Mouse (Mus musculus) layer of hippocampus, adult 2 months (tissue): ENCODE measurements around the gene Ttll11. TPM values are rescaled to one million over a fixed set of nuclear protein-coding genes. Genes with fewer than 3 reads are reported as not detected.

Experiments used
- DNase-seq, 2 experiments: peaks; one replicate each; pipeline ENCODE4 v3.0.0; 2022; ENCODE audit warnings: low spot score in 2 of 2
- H3K27ac ChIP-seq: fragments of 200-600 bp; 2 replicates; pipeline ENCODE4 v1.8.1; 2022
- H3K4me3 ChIP-seq: fragments of 200-600 bp; 2 replicates; pipeline ENCODE4 v1.8.1; 2022; ENCODE audit warnings: mild to moderate bottlenecking
- CTCF ChIP-seq: fragments of 200-600 bp; conservative IDR thresholded peaks from 2 replicates; pipeline ENCODE4 v1.8.1; 2022; ENCODE audit warnings: antibody characterized with exemption, mild to moderate bottlenecking, moderate library complexity
- total RNA-seq, 2 experiments: library from RNA; stranded (reverse); gene quantifications; 2 replicates each; pipeline ENCODE4 v1.2.3; 2021

Ttll11 gene
- total RNA-seq, 2 experiments from 2014 or later: 33.9 to 38.8 TPM

DNA sequence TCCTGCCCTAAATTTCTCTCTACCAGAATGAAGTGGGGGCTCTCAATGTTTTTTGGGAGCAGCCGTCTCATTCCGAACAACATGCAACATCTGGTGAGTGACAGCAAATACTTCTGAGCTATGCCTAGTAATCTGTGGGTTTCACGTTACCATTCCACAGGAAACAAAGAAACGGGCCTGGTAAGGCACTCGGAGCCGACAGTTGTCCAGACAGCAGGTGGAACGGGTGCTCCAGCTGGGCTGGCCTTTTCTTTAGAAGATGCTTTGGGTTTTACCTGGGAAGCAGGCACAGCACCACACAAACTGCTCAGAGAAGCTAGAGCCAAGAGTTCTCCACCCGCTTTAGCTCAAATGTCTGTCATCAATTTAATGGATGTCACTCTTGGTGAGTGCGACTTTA, 69.0 kb downstream of the Ttll11 start:
- no peak for TF ChIP-seq CTCF
- Histone ChIP-seq H3K27ac (no peak overlapping the region), H3K4me3 (no peak overlapping the region)
- DNase-seq: no peak

DNA sequence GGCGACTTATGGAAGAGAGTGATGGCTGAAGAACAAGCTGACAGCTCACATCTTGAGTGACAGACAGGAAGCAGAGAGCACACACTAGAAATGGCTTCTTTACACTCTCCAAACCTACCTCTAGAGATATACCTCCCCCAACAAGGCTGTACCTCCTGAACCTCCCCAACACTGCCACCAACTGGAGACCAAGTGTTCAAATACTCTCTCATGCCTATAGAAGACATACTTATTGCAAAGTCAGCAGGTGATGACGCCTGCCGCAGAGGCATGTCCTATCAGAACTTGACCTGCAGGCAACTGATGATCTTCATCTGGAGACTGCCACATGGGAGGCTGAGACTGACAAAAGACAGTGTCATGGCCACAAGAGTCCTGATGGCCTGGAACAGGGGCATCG, 70.4 kb downstream of the Ttll11 start:
- 0 out of 2 replicates have a peak, but pooled peaks have one; percentile 10 for TF ChIP-seq CTCF
- no peak overlapping the region for H3K27ac ChIP-seq
- H3K4me3 ChIP-seq: no peak overlapping the region
- DNase-seq: no peak

DNA sequence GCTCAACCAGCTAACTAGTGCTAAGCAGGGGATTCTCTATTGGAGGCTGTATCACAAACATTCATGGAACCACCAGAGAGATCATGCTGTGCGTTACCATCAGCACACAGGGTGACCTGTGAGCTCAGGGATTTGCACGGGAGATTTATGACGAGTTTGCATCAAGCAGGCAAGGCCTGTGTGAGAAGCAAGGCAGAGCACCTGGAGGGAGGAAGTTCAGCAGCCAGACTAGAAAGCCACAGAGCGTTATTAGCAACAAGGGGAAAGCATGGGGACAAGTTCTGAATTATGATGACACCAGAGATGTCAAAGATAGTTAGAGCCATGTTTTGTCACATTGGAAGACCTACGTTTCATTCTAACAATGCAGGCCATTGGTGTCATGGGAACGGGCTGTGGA, 72.1 kb downstream of the Ttll11 start:
- DNase-seq: no peak

DNA sequence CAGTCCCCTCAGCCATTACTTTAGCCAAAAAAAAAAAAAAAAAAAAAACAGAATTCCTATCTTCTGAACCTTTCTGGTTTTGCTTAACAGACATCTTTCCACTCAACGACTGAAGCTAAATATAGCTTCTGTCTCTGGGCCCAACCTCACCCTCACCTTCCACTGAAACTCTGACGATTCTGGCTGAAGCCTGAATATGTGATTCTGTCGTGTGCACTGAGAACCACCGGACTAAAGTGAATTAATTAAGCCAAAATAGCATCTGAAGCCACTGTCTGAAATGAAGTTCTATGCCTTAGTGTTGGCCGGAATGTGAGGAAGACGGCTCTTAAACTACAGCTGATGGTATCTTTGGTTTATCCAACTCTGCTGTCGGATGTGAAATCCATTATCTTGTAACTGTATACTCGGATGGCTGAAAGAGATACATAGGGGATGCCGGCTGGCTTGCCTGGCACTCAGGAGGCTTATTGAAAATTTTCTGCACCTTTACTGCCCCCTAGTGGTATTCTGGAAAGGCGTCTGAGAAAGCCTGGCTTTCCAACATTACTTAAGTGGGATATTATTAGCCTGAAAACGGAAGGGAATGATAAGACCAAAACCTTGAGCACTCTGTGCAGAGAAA, 73.4 kb downstream of the Ttll11 start:
- Histone ChIP-seq H3K27ac (no peak overlapping the region), H3K4me3 (no peak overlapping the region)
- DNase-seq: peak; percentile 76 to 77
- TF ChIP-seq CTCF: peak; percentile 93

More for the DNA sequence above, 72.1 kb downstream of the Ttll11 start:
- Histone ChIP-seq H3K27ac (no peak overlapping the region), H3K4me3 (no peak overlapping the region)
- no peak for TF ChIP-seq CTCF

DNA sequence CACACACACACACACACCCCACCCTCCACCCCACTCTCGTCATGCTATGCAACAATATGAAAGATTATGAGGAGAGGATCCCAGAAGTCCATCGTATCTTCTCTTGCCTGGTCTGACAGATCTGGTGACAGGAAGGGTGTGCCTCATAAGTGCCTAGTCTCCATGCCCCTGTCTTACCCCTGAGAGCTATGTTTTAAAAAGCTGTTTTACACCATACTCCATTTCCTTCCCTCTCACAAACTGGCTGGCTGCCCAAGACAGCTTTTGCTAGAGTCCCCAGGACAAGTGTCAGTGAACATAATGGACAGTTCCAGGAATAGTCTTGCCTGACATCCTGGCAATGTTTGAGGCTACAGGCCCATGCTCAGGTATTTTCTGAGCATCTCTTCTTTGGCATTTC, 78.9 kb downstream of the Ttll11 start:
- H3K4me3 ChIP-seq: no peak overlapping the region
- no peak overlapping the region for H3K27ac ChIP-seq
- no peak for TF ChIP-seq CTCF
- DNase-seq: no peak

DNA sequence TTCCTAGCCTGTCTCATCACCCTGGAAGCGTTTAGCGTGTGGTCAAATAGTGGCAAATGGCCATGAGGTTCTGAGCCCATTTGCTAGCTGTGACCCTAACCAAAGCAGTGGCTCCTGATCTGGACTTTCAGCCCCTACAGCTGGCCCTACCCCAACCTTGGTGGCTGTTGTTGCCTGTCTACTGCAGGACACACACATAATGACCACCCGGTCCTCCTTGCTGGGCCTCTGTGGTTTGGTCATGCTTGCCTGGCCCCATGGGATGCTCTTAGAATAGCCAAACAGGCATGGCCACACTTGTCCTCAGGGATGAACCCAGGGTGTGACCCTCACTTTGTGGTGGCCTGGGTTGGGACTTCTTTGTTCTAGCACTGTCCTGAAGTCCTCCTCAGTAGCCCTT, 80.0 kb downstream of the Ttll11 start:
- Histone ChIP-seq H3K27ac (no peak overlapping the region), H3K4me3 (no peak overlapping the region)
- DNase-seq: no peak
- no peak for TF ChIP-seq CTCF

DNA sequence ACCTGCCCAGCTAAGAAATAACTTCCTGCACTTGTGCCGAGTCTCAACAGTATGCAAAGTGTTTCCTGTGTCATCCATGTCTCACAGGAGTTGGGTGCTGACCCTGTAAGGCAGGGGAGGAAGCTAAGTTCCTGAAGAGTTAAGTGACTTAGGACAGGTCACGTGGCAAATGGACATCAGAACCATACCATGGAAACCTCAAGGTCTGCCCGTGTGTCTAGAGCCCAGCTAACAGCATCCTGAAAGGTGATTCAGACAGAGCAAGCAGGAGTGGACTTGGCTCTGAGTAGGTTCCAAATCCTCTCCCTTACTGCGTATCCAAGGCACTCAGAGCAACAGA, 80.6 kb downstream of the Ttll11 start:
- TF ChIP-seq CTCF: no peak
- Histone ChIP-seq H3K27ac (no peak overlapping the region), H3K4me3 (no peak overlapping the region)
- DNase-seq: no peak

DNA sequence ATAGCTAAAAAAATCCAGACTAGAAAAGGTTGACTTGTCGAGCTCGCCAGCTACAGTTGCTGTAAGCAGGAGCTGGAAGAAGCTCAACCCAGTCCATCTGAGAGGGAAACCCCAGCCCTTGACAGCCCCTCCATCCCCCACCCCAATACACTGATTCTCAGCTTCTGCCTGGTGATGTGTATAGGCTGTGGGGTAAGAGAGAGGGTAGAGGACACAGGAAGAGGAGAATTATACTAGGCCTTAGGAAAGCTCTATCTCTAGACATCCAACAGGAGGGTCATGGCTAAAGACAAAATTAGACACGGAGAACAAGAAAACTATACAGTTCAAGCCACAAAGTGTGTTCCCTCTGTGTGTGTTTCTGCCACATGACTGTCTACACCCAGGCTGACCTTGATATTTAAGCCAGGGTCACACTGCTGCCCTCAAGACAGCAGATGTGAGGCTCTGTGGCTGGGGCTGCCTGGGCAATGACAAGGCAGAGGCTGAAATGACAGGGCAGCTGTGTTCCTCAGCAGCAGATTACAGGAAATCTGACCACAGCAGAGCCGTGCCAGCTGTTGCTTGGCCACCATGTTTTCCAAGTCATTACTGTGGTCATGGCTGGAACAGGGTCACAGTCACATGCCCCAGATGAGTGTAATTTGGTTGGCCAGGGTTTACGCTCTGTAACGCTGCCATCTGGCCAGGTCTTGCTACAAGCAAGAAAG, 81.1 kb downstream of the Ttll11 start:
- TF ChIP-seq CTCF: no peak
- DNase-seq: no peak
- no peak overlapping the region for H3K4me3 ChIP-seq
- H3K27ac ChIP-seq: no peak overlapping the region

DNA sequence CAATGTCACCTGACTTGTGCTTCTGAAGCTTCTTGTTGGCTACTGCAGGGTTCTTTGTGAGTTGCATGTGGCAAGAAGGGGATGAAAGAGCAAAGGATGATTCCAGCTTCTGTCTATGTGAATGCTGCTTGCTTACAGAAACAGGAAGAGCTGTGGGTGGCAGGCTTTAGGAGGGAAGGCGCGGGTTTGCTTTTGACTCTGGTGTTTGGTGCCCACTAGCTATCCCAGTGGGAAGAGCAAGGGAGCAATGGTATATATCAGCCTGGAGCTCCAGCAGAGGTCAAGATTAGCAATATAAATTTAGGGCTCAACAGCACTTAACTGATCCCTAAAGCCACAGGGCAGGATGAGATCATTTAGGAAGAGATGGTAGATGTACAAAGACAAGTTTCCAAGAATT, 82.6 kb downstream of the Ttll11 start:
- Histone ChIP-seq H3K27ac (no peak overlapping the region), H3K4me3 (no peak overlapping the region)
- no peak for DNase-seq
- peak; percentile 60 for TF ChIP-seq CTCF

DNA sequence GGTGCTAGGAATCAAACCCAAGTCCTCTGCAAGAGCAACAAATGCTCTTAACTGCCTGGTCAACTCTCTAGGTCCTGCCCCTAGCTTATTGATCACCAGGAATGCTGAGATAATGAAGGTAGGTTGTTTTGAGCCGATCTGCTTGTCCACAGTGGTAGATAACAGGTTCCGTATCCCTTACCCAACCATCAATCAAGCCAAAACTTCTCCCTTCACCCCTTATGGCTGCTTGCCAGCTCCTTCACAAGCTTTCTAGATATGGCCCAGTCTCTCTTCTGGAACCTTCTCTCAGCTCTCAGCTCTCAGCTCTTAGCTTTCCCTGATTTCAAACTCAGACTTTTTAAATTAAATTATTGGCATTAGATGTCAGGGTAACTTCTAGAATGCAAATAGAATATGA, 85.2 kb downstream of the Ttll11 start:
- no peak for TF ChIP-seq CTCF
- Histone ChIP-seq H3K27ac (no peak overlapping the region), H3K4me3 (no peak overlapping the region)
- no peak for DNase-seq

DNA sequence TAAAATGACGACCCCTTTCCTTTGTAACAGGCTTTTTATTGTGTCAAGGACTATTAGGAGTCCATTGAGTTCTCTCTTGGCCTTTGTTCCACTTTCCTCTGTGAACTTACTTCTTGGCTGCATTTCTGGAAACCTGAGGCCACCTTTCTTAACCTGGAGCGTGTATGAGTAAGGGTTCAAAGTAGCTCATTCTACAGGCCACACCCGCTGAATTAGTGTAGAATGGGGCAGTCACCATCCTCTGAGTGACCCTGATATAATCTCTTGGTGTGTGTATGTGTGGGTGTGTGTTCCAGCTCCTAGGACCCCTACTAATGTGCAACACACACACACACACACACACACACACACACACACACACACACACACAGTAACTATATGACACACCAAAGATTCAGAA, 89.1 kb downstream of the Ttll11 start:
- no peak for TF ChIP-seq CTCF
- Histone ChIP-seq H3K27ac (no peak overlapping the region), H3K4me3 (no peak overlapping the region)
- no peak for DNase-seq

DNA sequence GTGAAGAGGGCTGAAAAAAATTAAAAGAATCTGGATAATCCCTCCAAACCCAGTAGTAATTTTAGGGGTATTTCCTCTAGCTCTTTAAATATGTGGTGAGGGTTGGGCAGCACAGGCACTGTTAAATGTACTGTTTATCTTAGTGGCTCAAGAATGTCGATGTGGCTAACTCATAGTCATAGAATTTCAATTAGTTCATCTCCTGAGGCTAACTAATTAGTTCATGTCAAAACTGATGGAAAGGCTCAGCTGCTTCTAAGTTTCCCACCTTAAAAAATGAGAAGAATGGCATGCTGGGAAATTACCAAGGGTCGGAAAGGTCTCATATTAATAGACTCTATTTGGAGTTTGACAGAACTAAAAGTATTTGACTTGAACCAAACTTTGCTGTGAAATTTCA, 89.9 kb downstream of the Ttll11 start:
- no peak for DNase-seq
- no peak for TF ChIP-seq CTCF
- Histone ChIP-seq H3K4me3 (no peak overlapping the region), H3K27ac (no peak overlapping the region)

DNA sequence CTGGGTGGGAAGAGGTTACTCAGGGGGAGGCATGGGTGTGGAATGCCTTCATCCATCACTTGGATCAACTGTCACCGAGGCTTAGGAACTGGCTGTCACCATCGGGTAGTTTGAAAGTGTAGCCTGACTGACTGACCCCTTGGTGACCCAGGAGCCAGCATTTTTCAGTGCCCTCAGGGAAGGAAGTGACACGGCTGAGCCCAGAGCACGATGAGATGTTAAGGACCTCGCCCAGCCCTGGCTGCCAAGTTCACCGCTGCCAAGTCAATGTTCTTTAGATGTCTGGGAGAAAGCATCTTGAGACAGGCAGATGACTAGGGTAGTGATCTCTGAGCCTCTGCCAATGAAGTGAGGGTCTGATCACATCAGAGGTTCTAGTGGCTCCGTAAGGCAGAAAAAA, 95.4 kb downstream of the Ttll11 start:
- no peak for DNase-seq
- TF ChIP-seq CTCF: no peak
- Histone ChIP-seq H3K4me3 (no peak overlapping the region), H3K27ac (no peak overlapping the region)

DNA sequence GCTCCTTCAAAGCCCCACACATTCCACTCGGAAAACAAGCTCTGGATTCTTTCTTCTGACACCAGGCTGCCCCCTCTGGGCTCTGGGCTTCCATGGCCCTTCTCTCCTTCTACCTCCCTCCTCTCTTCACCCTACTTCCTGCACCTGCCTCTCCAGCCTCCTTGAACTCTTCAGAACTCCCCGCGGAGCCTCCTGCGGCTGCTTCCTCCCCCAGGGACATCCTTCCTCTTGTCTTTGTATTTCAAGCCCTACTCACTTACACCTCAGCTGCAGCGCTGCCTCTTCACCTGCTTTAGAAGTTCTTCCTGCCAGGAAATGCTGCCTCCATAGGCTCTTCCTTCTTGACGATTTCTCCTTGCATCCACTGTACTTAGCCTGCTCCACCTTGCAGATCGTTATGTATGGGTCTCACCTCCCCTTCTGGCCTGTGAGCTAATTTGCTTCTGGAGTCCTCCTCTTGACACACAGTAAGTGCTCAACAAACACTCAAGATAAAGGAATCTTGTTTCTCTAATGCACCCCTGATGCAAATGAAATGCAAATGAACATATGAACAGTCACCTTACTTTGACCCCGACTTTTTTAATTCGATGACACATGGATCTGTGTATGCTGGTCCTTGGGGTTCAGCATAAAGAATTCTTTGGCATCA, 97.3 kb downstream of the Ttll11 start:
- TF ChIP-seq CTCF: no peak
- H3K27ac ChIP-seq: no peak overlapping the region
- no peak overlapping the region for H3K4me3 ChIP-seq
- DNase-seq: no peak
